Mouse (Mus musculus): ENCODE results near the gene Mepce. TPM values are rescaled to one million over a fixed set of nuclear protein-coding genes. Genes with fewer than 3 reads are reported as not detected.
A peak's percentile ranks its signal among the peaks of the same experiment; 100 is the strongest.

Gene Mepce
- total RNA-seq, 2 experiments from 2014 or later: 32.9 to 35.2 TPM

DNA sequence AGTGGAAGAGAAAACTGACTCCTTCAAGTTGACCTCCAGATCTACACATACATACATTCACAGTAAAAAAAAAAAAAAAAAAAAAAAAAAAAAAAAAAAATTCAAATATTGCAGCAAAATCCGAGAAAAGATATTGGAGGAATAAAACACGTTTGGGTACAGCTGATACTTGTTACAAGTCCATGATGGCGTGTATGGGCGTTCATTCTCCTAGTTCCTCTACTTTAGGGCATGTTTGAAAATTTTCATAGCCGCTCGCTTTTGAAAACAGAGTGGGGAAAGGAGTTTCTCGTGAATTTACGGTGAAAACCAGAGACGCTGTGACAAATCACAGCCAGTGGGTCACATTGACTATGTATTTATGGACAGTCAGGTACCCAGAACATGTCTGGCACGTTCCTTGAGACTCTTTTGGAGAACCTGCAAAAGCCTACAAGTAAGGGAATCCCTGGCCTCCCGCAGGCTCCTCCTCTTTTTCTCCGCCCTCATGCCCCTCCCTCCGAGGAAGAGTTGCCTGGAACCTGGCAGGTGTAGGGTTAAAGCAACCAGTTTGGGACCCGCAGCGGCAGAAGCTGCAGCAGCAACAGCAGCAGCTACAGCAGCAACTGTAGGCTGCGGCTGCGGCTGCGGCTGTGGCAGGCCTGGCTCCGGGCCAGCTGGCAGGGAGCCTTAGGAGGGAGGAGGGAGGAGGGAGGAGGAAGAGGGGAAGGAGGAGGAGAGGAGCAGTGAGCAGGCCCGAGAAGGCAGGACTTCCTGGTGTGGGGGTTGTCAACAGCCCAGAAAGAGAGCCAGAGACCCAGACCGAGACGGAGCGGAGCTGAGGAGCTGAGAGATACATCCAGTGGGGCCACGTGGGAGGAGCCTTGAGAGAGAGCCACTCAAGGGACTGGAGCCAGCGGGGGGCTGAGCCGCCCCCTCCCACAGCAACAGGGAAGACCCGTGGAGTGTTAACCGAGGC is 42.0 kb downstream of the Mepce start, which contains the start of gene Tsc22d4:
Tsc22d4 (plus strand) TSS at position 517 of the 958 bp plus-strand sequence.
- intact Hi-C loops (cut with DNase I): loop anchor here (10.0 kb wide), 1 partner anchor 391 kb away; the partner anchor contains the start of gene Ephb4
- peak; percentile 95 for DNase-seq

DNA sequence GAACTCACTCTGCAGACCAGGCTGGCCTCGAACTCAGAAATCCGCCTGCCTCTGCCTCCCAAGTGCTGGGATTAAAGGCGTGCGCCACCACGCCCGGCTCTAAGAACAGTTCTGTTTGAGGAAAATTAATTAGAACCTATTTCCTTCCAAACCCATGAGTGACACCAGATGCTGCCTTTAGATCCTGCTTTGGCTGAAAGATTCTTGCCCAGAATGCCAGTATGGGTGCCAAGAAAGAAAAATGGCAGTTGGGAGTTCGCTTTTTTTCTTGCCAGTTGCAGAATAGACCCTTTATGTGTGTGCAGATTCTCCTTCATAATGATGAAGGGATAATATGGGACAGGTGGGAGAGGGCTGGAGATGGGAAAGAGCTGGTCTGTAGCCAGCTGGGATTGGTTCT is 43.3 kb downstream of the Mepce start:
- intact Hi-C loops (cut with DNase I): loop anchor here (5.0 to 10.0 kb wide), 2 partner anchors 87 to 389 kb away; partner anchors contain the start of gene Ephb4
- DNase-seq: no peak

DNA sequence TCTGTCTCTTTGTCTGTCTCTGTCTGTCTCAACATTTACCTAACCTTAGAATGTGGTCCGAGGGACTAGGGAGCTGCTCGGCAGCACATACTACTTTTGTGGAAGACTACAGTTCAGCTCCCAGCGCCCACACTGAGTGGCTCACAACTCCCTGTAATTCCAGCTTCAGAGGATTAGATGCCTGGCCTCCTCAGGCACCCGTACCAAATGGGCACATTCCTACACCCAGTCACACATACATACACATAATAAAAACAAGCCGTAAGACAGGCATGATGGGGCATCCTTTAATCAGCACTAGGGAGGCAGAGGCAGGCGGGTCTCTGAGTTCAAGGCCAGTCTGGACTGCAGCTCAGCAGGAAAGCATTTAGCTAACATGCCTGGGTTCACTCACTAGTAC is 44.6 kb downstream of the Mepce start:
- DNase-seq: no peak
- intact Hi-C loops (cut with DNase I): loop anchor here (5.0 to 10.0 kb wide), 2 partner anchors 86 to 388 kb away; partner anchors contain the start of gene Ephb4

DNA sequence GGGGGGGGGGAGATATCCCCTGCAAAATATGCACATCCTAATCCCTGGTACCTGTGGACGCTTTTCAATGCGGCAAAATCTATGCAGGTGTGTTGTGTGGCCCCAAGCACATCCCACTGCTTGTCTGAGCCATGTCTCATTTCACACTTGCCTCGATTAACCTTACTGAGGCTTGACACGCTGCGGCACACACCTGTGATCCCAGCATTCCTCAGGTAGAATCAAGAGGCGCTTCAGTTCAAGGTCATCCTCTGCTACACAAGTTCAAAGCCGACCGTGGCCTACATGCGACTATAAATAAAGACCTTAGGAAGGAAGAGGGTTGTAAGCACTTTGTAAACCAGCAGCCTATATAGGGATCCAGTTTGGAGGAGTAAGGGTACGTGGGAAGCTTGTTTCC is 45.4 kb downstream of the Mepce start:
- intact Hi-C loops (cut with DNase I): loop anchor here (5.0 to 10.0 kb wide), 2 partner anchors 85 to 387 kb away; partner anchors contain the start of gene Ephb4
- no peak for DNase-seq

DNA sequence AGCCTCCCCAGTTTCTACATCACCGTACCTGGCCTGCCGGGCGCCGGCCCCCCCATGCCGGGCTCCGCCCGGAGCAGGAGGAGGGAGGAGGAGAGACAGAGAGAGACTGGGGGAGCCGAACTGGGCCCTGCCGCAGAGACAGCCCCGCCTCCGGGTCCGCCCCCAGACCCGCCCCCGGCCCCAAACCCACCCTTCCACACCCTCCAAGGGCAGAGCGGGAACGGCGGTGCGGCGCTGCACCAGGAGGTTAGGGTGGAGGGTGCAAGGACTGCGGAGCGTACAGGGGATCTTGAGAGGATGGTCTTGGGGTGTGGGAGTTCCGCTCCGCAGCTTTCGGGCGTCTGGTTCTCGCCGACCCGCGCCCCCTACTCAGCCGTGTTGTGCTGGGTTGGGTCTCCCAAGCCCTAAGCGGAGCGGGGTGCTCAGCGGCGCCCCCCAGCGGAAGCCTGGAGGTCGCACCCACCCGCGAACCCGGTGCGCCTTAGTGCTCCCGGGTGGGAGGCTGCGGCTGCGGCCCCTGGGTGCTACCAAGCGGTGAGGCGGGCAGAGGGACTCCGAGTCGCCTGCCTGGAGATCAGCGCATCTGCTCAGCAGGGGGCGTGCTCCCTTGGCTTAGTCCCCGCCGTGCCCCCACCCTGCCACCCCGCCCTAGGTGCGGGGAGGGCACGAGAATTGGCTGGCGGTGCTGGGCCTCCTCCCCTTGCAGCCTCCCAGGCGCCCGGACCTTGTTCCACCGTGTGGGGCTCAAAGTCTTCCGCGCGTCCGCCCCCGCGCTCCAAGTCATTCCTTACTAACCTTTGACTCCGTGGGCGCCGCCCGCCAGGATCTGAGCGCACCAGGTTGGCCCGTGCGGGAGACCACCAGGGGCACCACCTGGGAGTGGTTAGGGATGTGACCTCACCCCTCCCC is 46.2 kb downstream of the Mepce start, which contains the start of gene Nyap1:
Nyap1 (minus strand) TSS at position 585 of the 909 bp plus-strand sequence.
- peak; percentile 85 for DNase-seq
- intact Hi-C loops (cut with DNase I): loop anchor here (5.0 to 10.0 kb wide), 2 partner anchors 84 to 386 kb away; partner anchors contain the start of gene Ephb4

DNA sequence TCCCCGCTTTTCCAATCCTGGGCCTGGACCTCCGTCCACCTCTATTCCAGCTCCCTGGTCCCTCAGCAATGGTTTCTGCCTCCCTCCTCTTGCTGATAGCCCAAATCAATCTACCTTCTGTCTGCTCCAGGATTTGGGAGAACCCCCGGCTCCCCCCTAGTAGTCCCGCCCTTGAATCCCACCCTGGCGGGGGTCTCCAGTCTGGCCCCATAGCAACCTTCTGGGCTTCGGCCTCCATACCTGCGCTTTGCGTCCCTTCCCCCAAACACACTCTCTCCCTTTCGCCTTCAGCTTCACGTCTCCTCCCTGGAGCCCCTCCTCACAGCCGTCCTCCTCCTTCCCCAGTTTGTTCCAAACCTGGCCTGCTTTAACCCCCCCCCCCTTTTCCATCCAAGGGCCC is 46.9 kb downstream of the Mepce start:
- no peak for DNase-seq
- intact Hi-C loops (cut with DNase I): loop anchor here (5.0 to 10.0 kb wide), 2 partner anchors 83 to 386 kb away; partner anchors contain the start of gene Ephb4

DNA sequence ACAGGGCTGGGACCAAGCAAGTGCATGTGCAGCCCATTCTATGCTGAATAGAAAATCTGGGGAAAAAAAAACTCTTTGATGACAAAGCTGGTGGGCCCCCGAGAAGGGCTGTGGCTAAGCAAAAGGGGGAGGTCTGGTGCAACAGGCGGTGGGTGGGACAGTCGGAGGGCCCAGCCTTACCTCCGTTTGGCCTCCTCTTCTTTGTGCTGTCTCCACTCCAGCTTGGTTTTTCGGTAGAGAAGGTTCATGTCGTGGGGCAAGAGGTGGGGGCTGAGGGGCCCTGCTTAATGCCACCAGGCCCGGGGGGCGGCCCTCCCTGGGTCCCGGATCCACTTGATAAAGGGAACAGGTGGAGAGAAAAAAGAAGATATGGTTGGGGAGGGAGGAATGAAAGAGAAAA is 48.0 kb downstream of the Mepce start:
- DNase-seq: no peak
- intact Hi-C loops (cut with DNase I): no loop called here

DNA sequence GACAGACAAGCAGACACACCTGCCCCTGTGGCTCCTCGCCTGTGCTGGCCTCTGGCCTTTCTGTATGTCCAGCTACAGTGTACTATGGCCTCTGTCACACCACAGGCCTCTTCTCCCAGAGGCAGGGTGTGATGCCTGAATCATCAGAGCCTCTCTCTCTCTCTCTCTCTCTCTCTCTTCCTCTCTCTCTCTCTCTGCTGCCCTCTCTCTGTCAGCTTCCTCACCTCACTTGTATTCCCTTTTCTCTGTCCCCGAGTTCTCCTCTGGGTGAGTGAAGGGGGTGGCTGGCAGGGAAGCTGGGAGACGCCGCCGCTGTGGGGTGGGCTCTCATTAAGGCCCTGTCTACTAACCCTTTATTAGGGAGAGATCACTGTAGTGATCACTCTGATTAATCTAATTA is 48.9 kb downstream of the Mepce start:
- intact Hi-C loops (cut with DNase I): no loop called here
- no peak for DNase-seq

DNA sequence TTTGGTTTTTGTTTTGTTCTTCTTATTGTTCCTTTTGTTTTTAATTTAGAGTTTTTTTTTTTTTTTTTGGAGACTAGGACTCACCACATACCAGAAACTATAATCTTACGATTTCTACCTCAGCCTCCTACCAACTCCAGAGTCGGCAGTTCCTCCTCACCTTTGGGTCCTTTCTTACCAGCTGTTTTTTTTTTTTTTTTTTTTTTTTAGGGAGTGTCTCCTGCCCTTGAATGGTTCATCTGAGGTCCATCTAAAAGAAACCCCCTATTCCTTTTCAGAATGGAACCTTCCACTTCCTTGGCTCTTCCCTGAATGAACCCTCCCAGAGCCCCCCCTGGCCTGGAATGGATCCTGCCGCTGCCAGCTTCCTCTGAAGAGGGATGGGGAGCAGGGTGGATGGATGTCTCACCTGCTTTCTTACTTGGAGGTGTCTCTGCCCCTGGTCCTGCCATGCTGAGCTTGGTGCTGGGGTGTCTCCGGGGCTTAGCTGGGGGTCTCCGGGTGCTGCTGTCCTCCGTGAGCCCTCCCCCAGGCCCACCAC is 50.0 kb downstream of the Mepce start:
- DNase-seq: peak; percentile 66
- intact Hi-C loops (cut with DNase I): no loop called here

DNA sequence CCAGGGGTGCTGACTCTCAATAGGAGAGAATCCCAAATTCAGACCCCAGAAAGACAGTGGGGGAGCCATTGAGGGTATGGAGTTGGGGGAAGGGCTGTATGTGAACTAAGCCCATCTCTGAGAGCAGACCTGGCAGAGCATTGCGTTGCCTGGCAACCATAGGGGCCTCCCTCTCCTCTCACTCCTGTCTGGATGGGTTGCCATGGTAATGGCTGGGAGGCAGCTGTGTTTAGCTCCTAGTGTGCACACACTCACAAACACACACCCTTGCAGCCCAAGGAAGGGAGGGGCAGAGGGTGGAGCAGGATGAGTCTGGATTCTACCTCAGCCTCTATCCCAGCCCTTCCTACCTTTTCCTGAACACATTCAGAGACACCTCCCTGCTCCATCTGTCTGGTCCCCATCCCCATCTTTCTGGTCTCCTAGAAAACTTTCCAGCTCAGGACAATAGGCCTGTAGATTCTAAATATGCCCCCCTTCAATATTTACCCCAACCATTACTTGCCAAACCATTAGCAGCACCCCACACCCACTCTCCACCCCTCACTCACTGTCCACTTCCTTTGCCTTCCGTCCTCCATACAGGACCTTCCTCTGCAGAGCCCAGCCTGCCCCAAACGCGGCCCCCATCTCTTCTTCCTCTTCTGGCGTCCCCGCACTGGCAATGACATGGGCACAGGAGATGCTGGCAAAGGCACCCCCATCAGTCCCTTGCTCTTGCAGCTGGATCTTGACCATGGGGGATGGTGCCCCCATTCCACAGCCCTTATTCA is 53.0 kb downstream of the Mepce start:
- intact Hi-C loops (cut with DNase I): no loop called here
- DNase-seq: peak; percentile 92

DNA sequence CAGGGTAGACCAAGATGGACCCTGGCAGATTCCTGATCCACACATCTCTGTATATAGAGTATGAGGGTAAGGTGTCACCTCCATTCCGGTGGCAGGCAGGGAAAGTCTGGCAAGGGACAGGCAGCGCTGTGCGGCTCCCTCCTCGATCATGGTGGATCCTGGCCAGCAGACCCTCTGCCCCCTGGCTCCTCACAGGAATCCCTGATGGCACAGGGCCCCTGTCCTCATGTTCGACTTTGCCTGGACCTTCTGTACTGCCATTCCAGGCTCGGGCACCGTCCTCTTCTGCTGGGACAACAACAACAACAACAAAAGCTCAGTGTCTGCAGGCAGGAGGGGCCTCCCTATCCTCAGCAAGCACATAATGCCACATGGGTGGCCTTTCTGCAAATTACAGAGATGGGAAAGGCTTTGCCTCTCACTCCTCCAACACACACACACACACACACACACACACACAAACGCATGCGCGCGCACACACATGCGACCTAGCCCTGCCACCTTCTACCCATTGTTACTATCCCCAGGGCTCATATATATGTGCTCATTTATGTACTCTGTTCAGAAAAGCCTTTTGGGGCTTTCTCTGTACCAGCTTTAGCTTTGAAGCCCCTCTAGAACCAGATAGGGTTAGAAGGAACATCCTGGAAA is 53.7 kb downstream of the Mepce start:
- intact Hi-C loops (cut with DNase I): no loop called here
- DNase-seq: no peak

Other genes with a start within 250 kb of the Mepce start
- gene Actl6b, start 234.1 kb downstream of the Mepce start, total RNA-seq (2021): 100 to 1,000 TPM; 151 to 176 TPM
- gene Tfr2, start 217.8 kb downstream of the Mepce start, total RNA-seq (2021): 10 to 100 TPM; 28.3 to 28.8 TPM
- gene Mospd3, start 186.6 kb downstream of the Mepce start, total RNA-seq (2021): 10 to 100 TPM; 55.0 to 57.1 TPM
- 10 to 100 TPM; 12.6 to 15.1 TPM for gene Pcolce, start 173.9 kb downstream of the Mepce start, total RNA-seq (2021)
- under 1 TPM in 1 of 2 experiments, not detected in 1; 0.20 TPM for gene Fbxo24, start 158.7 kb downstream of the Mepce start, total RNA-seq (2021)
- gene Lrch4, start 158.5 kb downstream of the Mepce start, total RNA-seq (2021): 10 to 100 TPM; 13.7 to 13.9 TPM
- 10 to 100 TPM in 1 of 2 experiments, 1 to 10 TPM in 1; 9.9 to 10.2 TPM for gene Gm20605, start 158.5 kb downstream of the Mepce start, total RNA-seq (2021)
- 1 to 10 TPM; 2.8 to 4.9 TPM for gene Sap25, start 146.3 kb downstream of the Mepce start, total RNA-seq (2021)
- under 1 TPM in 1 of 2 experiments, not detected in 1; 0.28 TPM for gene Irs3, start 141.9 kb downstream of the Mepce start, total RNA-seq (2021)
- 10 to 100 TPM; 23.9 to 24.7 TPM for gene Agfg2, start 102.9 kb downstream of the Mepce start, total RNA-seq (2021)
- gene Nyap1, start 46.0 kb downstream of the Mepce start, total RNA-seq (2021): 100 to 1,000 TPM; 195 to 197 TPM
- gene Tsc22d4, start 41.9 kb downstream of the Mepce start, total RNA-seq (2021): 10 to 100 TPM; 61.6 to 71.9 TPM
- 10 to 100 TPM; 28.4 to 38.6 TPM for gene Ppp1r35, start 8.8 kb downstream of the Mepce start, total RNA-seq (2021)
- 1 to 10 TPM; 5.4 to 6.1 TPM for gene Zcwpw1, start 143 bp upstream of the Mepce start, total RNA-seq (2021)
- 1 to 10 TPM in 1 of 2 experiments, under 1 TPM in 1; 0.91 to 1.0 TPM for gene Pilra, start 48.6 kb upstream of the Mepce start, total RNA-seq (2021)
- not detected for gene Pilrb1, start 70.5 kb upstream of the Mepce start, total RNA-seq (2021)
- gene Pilrb2, start 84.2 kb upstream of the Mepce start, total RNA-seq (2021): not detected
- not detected for gene Cyp3a13, start 134.0 kb upstream of the Mepce start, total RNA-seq (2021)
- under 1 TPM; 0.58 to 0.76 TPM for gene Gjc3, start 175.4 kb upstream of the Mepce start, total RNA-seq (2021)
- not detected for gene Azgp1, start 193.9 kb upstream of the Mepce start, total RNA-seq (2021)
- not detected for gene Smok3a, start 233.6 kb upstream of the Mepce start, total RNA-seq (2021)
- gene Smok3b, start 233.8 kb upstream of the Mepce start, total RNA-seq (2021): not detected

All from left cerebral cortex, postnatal 4 days (tissue).